Mouse (Mus musculus): ENCODE data around the gene Lcn12. TPM values are rescaled to one million over a fixed set of nuclear protein-coding genes. Genes with fewer than 3 reads are reported as not detected.

Gene Lcn12
- polyA plus RNA-seq, 1 experiment from 2014 or later, result not detected

- ATAC-seq (replicated peaks; ENCODE audit: insufficient number of reproducible peaks, low FRiP score, low TSS enrichment), result no peak
- Histone ChIP-seq H3K27ac (ENCODE audit: low read depth, low read length) (no peak overlapping the region), H3K4me3 (ENCODE audit: low read depth, low read length) (no peak overlapping the region), H3K9ac (ENCODE audit: low read depth, low read length) (no peak overlapping the region), H3K4me1 (ENCODE audit: control insufficient read depth, insufficient read depth, low read length) (no peaks in the 10 kb centered on the region), H3K27me3 (ENCODE audit: control insufficient read depth, insufficient read depth, low read length) (no peaks in the 10 kb centered on the region), H3K4me2 (no peak overlapping the region), H3K36me3 (ENCODE audit: control insufficient read depth, insufficient read depth, low read length) (0 out of 2 replicates have a peak, but pooled peaks cover 4% of the 10 kb centered on the region), H3K9me3 (replicated peaks; ENCODE audit: control insufficient read depth, low read length) (no peaks in the 10 kb centered on the region)
- WGBS (ENCODE audit: insufficient replicate concordance), result 56% methylated on average over 3 of the region's 3 CpGs
Measured at GRCm38 (mm10) chr2:25509912-25510311, 16.2 kb upstream of the Lcn12 start.

- ATAC-seq (replicated peaks; ENCODE audit: insufficient number of reproducible peaks, low FRiP score, low TSS enrichment), result no peak
- H3K4me3 ChIP-seq (ENCODE audit: low read depth, low read length), result no peak overlapping the region
- 38% methylated on average over 5 of the region's 5 CpGs for WGBS (ENCODE audit: insufficient replicate concordance)
Measured at GRCm38 (mm10) chr2:25506964-25507363, 13.3 kb upstream of the Lcn12 start.

GRCm38 (mm10) chr2:25505860-25506259 is 12.1 kb upstream of the Lcn12 start:
- 83% methylated on average over 4 of the region's 4 CpGs for WGBS (ENCODE audit: insufficient replicate concordance)
- no peak for ATAC-seq (replicated peaks; ENCODE audit: insufficient number of reproducible peaks, low FRiP score, low TSS enrichment)
- H3K27ac ChIP-seq (ENCODE audit: low read depth, low read length), result no peak overlapping the region

More at GRCm38 (mm10) chr2:25506964-25507363, 13.3 kb upstream of the Lcn12 start:
- Histone ChIP-seq H3K4me2 (no peak overlapping the region), H3K36me3 (ENCODE audit: control insufficient read depth, insufficient read depth, low read length) (0 out of 2 replicates have a peak, but pooled peaks cover 7% of the 10 kb centered on the region), H3K9ac (ENCODE audit: low read depth, low read length) (no peak overlapping the region), H3K9me3 (replicated peaks; ENCODE audit: control insufficient read depth, low read length) (no peaks in the 10 kb centered on the region), H3K27me3 (ENCODE audit: control insufficient read depth, insufficient read depth, low read length) (no peaks in the 10 kb centered on the region), H3K27ac (ENCODE audit: low read depth, low read length) (no peak overlapping the region), H3K4me1 (ENCODE audit: control insufficient read depth, insufficient read depth, low read length) (peaks cover under 1% of the 10 kb centered on the region; the same call in 1 of the 2 replicates)

GRCm38 (mm10) chr2:25505000-25505399 is 11.3 kb upstream of the Lcn12 start:
- no peak overlapping the region for H3K9ac ChIP-seq (ENCODE audit: low read depth, low read length)
- no peak for ATAC-seq (replicated peaks; ENCODE audit: insufficient number of reproducible peaks, low FRiP score, low TSS enrichment)
- peaks cover 8% of the 10 kb centered on the region for H3K4me1 ChIP-seq (ENCODE audit: control insufficient read depth, insufficient read depth, low read length)
- H3K27ac ChIP-seq (ENCODE audit: low read depth, low read length), result no peak overlapping the region
- 0 out of 2 replicates have a peak, but pooled peaks cover 7% of the 10 kb centered on the region for H3K36me3 ChIP-seq (ENCODE audit: control insufficient read depth, insufficient read depth, low read length)
- H3K4me2 ChIP-seq, result no peak overlapping the region
- WGBS (ENCODE audit: insufficient replicate concordance), result 90% methylated on average over 1 of the region's 1 CpGs
- H3K9me3 ChIP-seq (replicated peaks; ENCODE audit: control insufficient read depth, low read length), result no peaks in the 10 kb centered on the region
- no peaks in the 10 kb centered on the region for H3K27me3 ChIP-seq (ENCODE audit: control insufficient read depth, insufficient read depth, low read length)
- H3K4me3 ChIP-seq (ENCODE audit: low read depth, low read length), result no peak overlapping the region

More at GRCm38 (mm10) chr2:25505860-25506259, 12.1 kb upstream of the Lcn12 start:
- H3K9ac ChIP-seq (ENCODE audit: low read depth, low read length), result no peak overlapping the region
- H3K4me2 ChIP-seq, result no peak overlapping the region
- peaks cover 8% of the 10 kb centered on the region for H3K4me1 ChIP-seq (ENCODE audit: control insufficient read depth, insufficient read depth, low read length)
- no peak overlapping the region for H3K4me3 ChIP-seq (ENCODE audit: low read depth, low read length)
- H3K27me3 ChIP-seq (ENCODE audit: control insufficient read depth, insufficient read depth, low read length), result no peaks in the 10 kb centered on the region
- H3K36me3 ChIP-seq (ENCODE audit: control insufficient read depth, insufficient read depth, low read length), result 0 out of 2 replicates have a peak, but pooled peaks cover 7% of the 10 kb centered on the region
- no peaks in the 10 kb centered on the region for H3K9me3 ChIP-seq (replicated peaks; ENCODE audit: control insufficient read depth, low read length)

GRCm38 (mm10) chr2:25504538-25504937 is 10.8 kb upstream of the Lcn12 start:
- ATAC-seq (replicated peaks; ENCODE audit: insufficient number of reproducible peaks, low FRiP score, low TSS enrichment), result no peak
- H3K27me3 ChIP-seq (ENCODE audit: control insufficient read depth, insufficient read depth, low read length), result no peaks in the 10 kb centered on the region
- WGBS (ENCODE audit: insufficient replicate concordance), result 88% methylated on average over 19 of the region's 19 CpGs

GRCm38 (mm10) chr2:25502726-25503125 is 9.0 kb upstream of the Lcn12 start:
- WGBS (ENCODE audit: insufficient replicate concordance), result 79% methylated on average over 3 of the region's 3 CpGs
- Histone ChIP-seq H3K4me1 (ENCODE audit: control insufficient read depth, insufficient read depth, low read length) (peaks cover 12% of the 10 kb centered on the region), H3K36me3 (ENCODE audit: control insufficient read depth, insufficient read depth, low read length) (0 out of 2 replicates have a peak, but pooled peaks cover 7% of the 10 kb centered on the region), H3K9me3 (replicated peaks; ENCODE audit: control insufficient read depth, low read length) (no peaks in the 10 kb centered on the region), H3K4me2 (no peak overlapping the region), H3K4me3 (ENCODE audit: low read depth, low read length) (no peak overlapping the region), H3K9ac (ENCODE audit: low read depth, low read length) (no peak overlapping the region), H3K27me3 (ENCODE audit: control insufficient read depth, insufficient read depth, low read length) (no peaks in the 10 kb centered on the region), H3K27ac (ENCODE audit: low read depth, low read length) (no peak overlapping the region)
- no peak for ATAC-seq (replicated peaks; ENCODE audit: insufficient number of reproducible peaks, low FRiP score, low TSS enrichment)

More at GRCm38 (mm10) chr2:25504538-25504937, 10.8 kb upstream of the Lcn12 start:
- no peak overlapping the region for H3K27ac ChIP-seq (ENCODE audit: low read depth, low read length)
- H3K36me3 ChIP-seq (ENCODE audit: control insufficient read depth, insufficient read depth, low read length), result 0 out of 2 replicates have a peak, but pooled peaks cover 7% of the 10 kb centered on the region
- H3K4me2 ChIP-seq, result no peak overlapping the region
- no peak overlapping the region for H3K9ac ChIP-seq (ENCODE audit: low read depth, low read length)
- no peak overlapping the region for H3K4me3 ChIP-seq (ENCODE audit: low read depth, low read length)
- H3K9me3 ChIP-seq (replicated peaks; ENCODE audit: control insufficient read depth, low read length), result no peaks in the 10 kb centered on the region
- peaks cover 8% of the 10 kb centered on the region for H3K4me1 ChIP-seq (ENCODE audit: control insufficient read depth, insufficient read depth, low read length)

- Histone ChIP-seq H3K36me3 (ENCODE audit: control insufficient read depth, insufficient read depth, low read length) (0 out of 2 replicates have a peak, but pooled peaks cover 7% of the 10 kb centered on the region), H3K4me1 (ENCODE audit: control insufficient read depth, insufficient read depth, low read length) (peaks cover 12% of the 10 kb centered on the region), H3K9me3 (replicated peaks; ENCODE audit: control insufficient read depth, low read length) (no peaks in the 10 kb centered on the region), H3K9ac (ENCODE audit: low read depth, low read length) (peak within 1 kb of the TSS; percentile 98), H3K27me3 (ENCODE audit: control insufficient read depth, insufficient read depth, low read length) (no peaks in the 10 kb centered on the region), H3K4me2 (peak within 1 kb of the TSS; percentile 98), H3K4me3 (ENCODE audit: low read depth, low read length) (peak within 1 kb of the TSS; percentile 96), H3K27ac (ENCODE audit: low read depth, low read length) (peak within 1 kb of the TSS; percentile 70)
- ATAC-seq (replicated peaks; ENCODE audit: insufficient number of reproducible peaks, low FRiP score, low TSS enrichment), result no peak
- 68% methylated on average over 20 of the region's 20 CpGs for WGBS (ENCODE audit: insufficient replicate concordance)
Measured at GRCm38 (mm10) chr2:25501593-25502486, 8.1 kb upstream of the Lcn12 start, which contains the start of gene C8g. C8g (minus strand) TSS chr2:25501719.

- H3K9ac ChIP-seq (ENCODE audit: low read depth, low read length), result peak within 1 kb of the TSS; percentile 98
- WGBS (ENCODE audit: insufficient replicate concordance), result under 1% methylated on average over 36 of the region's 44 CpGs
- H3K9me3 ChIP-seq (replicated peaks; ENCODE audit: control insufficient read depth, low read length), result no peaks in the 10 kb centered on the region
- H3K4me3 ChIP-seq (ENCODE audit: low read depth, low read length), result peak within 1 kb of the TSS; percentile 96
- H3K4me2 ChIP-seq, result peak within 1 kb of the TSS; percentile 98
- ATAC-seq (replicated peaks; ENCODE audit: insufficient number of reproducible peaks, low FRiP score, low TSS enrichment), result peak; percentile 81
- no peaks in the 10 kb centered on the region for H3K27me3 ChIP-seq (ENCODE audit: control insufficient read depth, insufficient read depth, low read length)
- H3K36me3 ChIP-seq (ENCODE audit: control insufficient read depth, insufficient read depth, low read length), result 0 out of 2 replicates have a peak, but pooled peaks cover 7% of the 10 kb centered on the region
- H3K27ac ChIP-seq (ENCODE audit: low read depth, low read length), result peak within 1 kb of the TSS; percentile 70
- peaks cover 12% of the 10 kb centered on the region for H3K4me1 ChIP-seq (ENCODE audit: control insufficient read depth, insufficient read depth, low read length)
Measured at GRCm38 (mm10) chr2:25500576-25501405, 7.1 kb upstream of the Lcn12 start, which contains the start of gene Fbxw5. Fbxw5 (plus strand) TSS chr2:25500750.
